Mouse (Mus musculus): ENCODE data around the gene Grap2.

- TF ChIP-seq CTCF (conservative IDR thresholded peaks at IDR 0.05; ENCODE audit: low read length) (no peak), POU5F1 (IDR thresholded peaks at IDR 0.05; ENCODE audit: borderline replicate concordance, low read length) (no peak)
Observed at GRCm38 (mm10) chr15:80674700-80675099, 102.3 kb downstream of the Grap2 start.
